Mouse (Mus musculus): ENCODE results near the gene Ranbp17.

GRCm38 (mm10) chr11:33422226-33422625 is 91.3 kb downstream of the Ranbp17 start:
- TF ChIP-seq CTCF (IDR thresholded peaks at IDR 0.05; ENCODE audit: insufficient read depth, low read depth, low read length) (no peak), POLR2A (IDR thresholded peaks at IDR 0.05; ENCODE audit: insufficient read depth, low read depth, low read length) (no peak)
